Mouse (Mus musculus) embryonic fibroblast, embryonic 13.5 days (primary cell): ENCODE measurements at regions not wholly inside any gene's neighbourhood (a gene's known extent, or its start where the extent isn't known, plus 50 kb on each side); places are given as distances from the start of the nearest gene placed in this dataset.

Source experiments
- CTCF ChIP-seq: IDR thresholded peaks from 2 replicates; pipeline ENCODE4 v1.5.1; 2011; ENCODE audit warnings: mild to moderate bottlenecking, control low read depth, low read length, moderate library complexity, borderline replicate concordance; ENCODE audit not compliant: insufficient read depth
- POLR2A ChIP-seq: IDR thresholded peaks from 2 replicates; pipeline ENCODE4 v1.6.1; 2011; ENCODE audit warnings: low read depth, mild to moderate bottlenecking, control low read depth, low read length, moderate library complexity

DNA sequence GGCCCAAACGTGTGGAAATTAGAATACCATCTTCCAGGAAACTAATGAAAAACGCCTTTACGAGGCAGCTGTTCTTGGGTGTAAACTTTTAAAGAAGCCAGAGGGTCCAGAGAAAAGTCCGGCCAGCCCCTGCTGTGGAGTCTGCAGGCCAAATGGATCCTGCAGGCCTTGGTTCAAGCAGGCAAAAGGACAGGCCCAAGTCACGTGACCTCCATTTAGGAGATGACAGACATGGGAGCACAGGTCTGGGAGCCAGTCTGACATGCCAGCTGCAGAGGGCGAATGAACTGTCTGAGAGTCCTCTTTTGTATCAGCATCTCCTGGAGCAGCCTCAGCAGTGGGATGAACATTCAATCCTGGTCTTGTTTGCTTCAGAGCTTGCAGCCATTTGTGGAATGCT is 58.0 kb upstream of the Col5a1 start:
- TF ChIP-seq POLR2A (no peak), CTCF (no peak)
